Mouse (Mus musculus): Measurements from ENCODE around the gene Slc9a3r1.

The Slc9a3r1 gene

GRCm38 (mm10) chr11:115162832-115163480 is at the start of gene Slc9a3r1:
Slc9a3r1 (plus strand) TSS chr11:115163341.
- DNase-seq (ENCODE audit: low spot score): peak; percentile 98

GRCm38 (mm10) chr11:115119409-115119808 is 43.7 kb upstream of the Slc9a3r1 start:
- no peak for DNase-seq (ENCODE audit: low spot score)

GRCm38 (mm10) chr11:115128483-115128882 is 34.7 kb upstream of the Slc9a3r1 start:
- DNase-seq (ENCODE audit: low spot score): no peak

GRCm38 (mm10) chr11:115129508-115130126 is 33.5 kb upstream of the Slc9a3r1 start:
- DNase-seq (ENCODE audit: low spot score): no peak

- DNase-seq (ENCODE audit: low spot score): no peak
These were observed 31.3 kb upstream of the Slc9a3r1 start for GRCm38 (mm10) chr11:115131768-115132381.

GRCm38 (mm10) chr11:115133800-115134199 is 29.3 kb upstream of the Slc9a3r1 start, which contains the start of gene Cd300lf:
Cd300lf (minus strand) TSS chr11:115133992.
- no peak for DNase-seq (ENCODE audit: low spot score)

- DNase-seq (ENCODE audit: low spot score): no peak
These were observed 24.4 kb upstream of the Slc9a3r1 start for GRCm38 (mm10) chr11:115138597-115139262.

- no peak for DNase-seq (ENCODE audit: low spot score)
These were observed 21.2 kb upstream of the Slc9a3r1 start for GRCm38 (mm10) chr11:115141970-115142369.

- no peak for DNase-seq (ENCODE audit: low spot score)
These were observed 15.3 kb upstream of the Slc9a3r1 start for GRCm38 (mm10) chr11:115147813-115148212.

GRCm38 (mm10) chr11:115150741-115151254 is 12.3 kb upstream of the Slc9a3r1 start:
- no peak for DNase-seq (ENCODE audit: low spot score)

GRCm38 (mm10) chr11:115151755-115152429 is 11.2 kb upstream of the Slc9a3r1 start:
- DNase-seq (ENCODE audit: low spot score): peak; percentile 91

GRCm38 (mm10) chr11:115153088-115153487 is 10.1 kb upstream of the Slc9a3r1 start:
- no peak for DNase-seq (ENCODE audit: low spot score)

- peak; percentile 80 for DNase-seq (ENCODE audit: low spot score)
These were observed 9.3 kb upstream of the Slc9a3r1 start for GRCm38 (mm10) chr11:115153699-115154292.

- DNase-seq (ENCODE audit: low spot score): no peak
These were observed 8.0 kb upstream of the Slc9a3r1 start for GRCm38 (mm10) chr11:115155053-115155634.

- DNase-seq (ENCODE audit: low spot score): no peak
These were observed 5.0 kb upstream of the Slc9a3r1 start for GRCm38 (mm10) chr11:115157933-115158719.

GRCm38 (mm10) chr11:115160016-115160797 is 2.9 kb upstream of the Slc9a3r1 start:
- peak; percentile 73 for DNase-seq (ENCODE audit: low spot score)

- DNase-seq (ENCODE audit: low spot score): peak; percentile 90
These were observed 2.1 kb upstream of the Slc9a3r1 start for GRCm38 (mm10) chr11:115160883-115161577.

- DNase-seq (ENCODE audit: low spot score): no peak
These were observed 1.4 kb upstream of the Slc9a3r1 start for GRCm38 (mm10) chr11:115161578-115162204.
